In genomic region chr17:27133551-27134141, GRCm38 (mm10) we compare ENCODE assay signal across 8 mouse cellular contexts. TPM values are rescaled to one million over a fixed set of nuclear protein-coding genes. Genes with fewer than 3 reads are reported as not detected.
DNase-seq lines count a peak whose midpoint lies in the region; ATAC-seq and TF ChIP-seq lines count a peak whose summit lies in the region.

TSS of gene Uqcc2 (minus strand) at chr17:27133916.

- H3K9ac ChIP-seq in heart, embryonic 11.5 days (ENCODE audit: low read depth, low read length): peak within 1 kb of the TSS; percentile 88
- H3K9ac ChIP-seq in kidney, embryonic 16.5 days (replicated peaks; ENCODE audit: low read length): peak within 1 kb of the TSS; percentile 80
- peak within 1 kb of the TSS; percentile 88 for H3K9ac ChIP-seq in liver, adult 2 months (ENCODE audit: low read depth, low read length)

- DNase-seq in brain, embryonic 14.5 days (ENCODE audit: low read depth): peak; percentile 99
- DNase-seq in liver, adult 2 months (ENCODE audit: extremely low read depth, low read depth, low spot score): peak; percentile 82
- DNase-seq in splenic B cell, adult 2 months (ENCODE audit: low read depth, low spot score): peak; percentile 99

- TF ChIP-seq POLR2A in brain, embryonic 14.5 days (IDR thresholded peaks at IDR 0.05; ENCODE audit: borderline replicate concordance, extremely low read depth, insufficient read depth, insufficient read length, poor library complexity, severe bottlenecking): peak; percentile 81; the same call in 1 of the 2 replicates
- TF ChIP-seq POLR2A in liver, adult 2 months (IDR thresholded peaks at IDR 0.05; ENCODE audit: extremely low read depth, insufficient read depth, low read length): peak; percentile 47; the same call in 1 of the 2 replicates
- TF ChIP-seq POLR2A in myocyte (IDR thresholded peaks at IDR 0.05; ENCODE audit: insufficient read length, low read depth): peak; percentile 48

- peaks cover 49% of the 10 kb centered on the region for H3K79me2 ChIP-seq in C2C12 (ENCODE audit: control insufficient read depth, insufficient read depth)
- H3K79me2 ChIP-seq in liver, adult 2 months (ENCODE audit: control insufficient read depth, insufficient read depth, low read length): peaks cover 15% of the 10 kb centered on the region
- peaks cover 41% of the 10 kb centered on the region for H3K79me2 ChIP-seq in myocyte (ENCODE audit: control insufficient read depth, insufficient read depth)

- WGBS in heart, embryonic 11.5 days (ENCODE audit: insufficient replicate concordance): under 1% methylated on average over 46 of the region's 46 CpGs
- under 1% methylated on average over 46 of the region's 46 CpGs for WGBS in kidney, embryonic 16.5 days
- under 1% methylated on average over 46 of the region's 46 CpGs for whole genome bisulfite sequencing in liver, adult 2 months

- H3K27ac ChIP-seq in heart, embryonic 11.5 days (ENCODE audit: low read depth, low read length): peak within 1 kb of the TSS; percentile 59
- peak within 1 kb of the TSS; percentile 60 for H3K27ac ChIP-seq in kidney, embryonic 16.5 days (ENCODE audit: low read length)
- H3K27ac ChIP-seq in liver, adult 2 months (replicated peaks; ENCODE audit: insufficient read depth, low read depth, low read length): peak within 1 kb of the TSS; percentile 64

- no peaks in the 10 kb centered on the region for H3K36me3 ChIP-seq in C2C12 (ENCODE audit: control insufficient read depth, insufficient read depth)
- H3K36me3 ChIP-seq in erythroblast, embryonic 14.5 days (ENCODE audit: control insufficient read depth): peaks cover 20% of the 10 kb centered on the region
- no peaks in the 10 kb centered on the region for H3K36me3 ChIP-seq in heart, embryonic 11.5 days (ENCODE audit: control insufficient read depth, insufficient read depth, low read length)
- no peaks in the 10 kb centered on the region for H3K36me3 ChIP-seq in kidney, embryonic 16.5 days (ENCODE audit: insufficient read depth, low read length)
- no peaks in the 10 kb centered on the region for H3K36me3 ChIP-seq in liver, adult 2 months (ENCODE audit: control insufficient read depth, insufficient read depth, low read length)
- H3K36me3 ChIP-seq in myocyte (ENCODE audit: control insufficient read depth, insufficient read depth): peaks cover 3% of the 10 kb centered on the region
- no peaks in the 10 kb centered on the region for H3K36me3 ChIP-seq in splenic B cell, adult 2 months (ENCODE audit: control insufficient read depth, insufficient read depth, low read length, poor library complexity, severe bottlenecking)

- H3K27me3 ChIP-seq in C2C12 (ENCODE audit: control insufficient read depth, insufficient read depth, insufficient read length) (no peaks in the 10 kb centered on the region), myocyte (ENCODE audit: control insufficient read depth, insufficient read depth, insufficient read length) (no peaks in the 10 kb centered on the region)
- H3K27me3 ChIP-seq in erythroblast, embryonic 14.5 days (ENCODE audit: control insufficient read depth): no peaks in the 10 kb centered on the region
- no peaks in the 10 kb centered on the region; the same call in 1 of the 2 replicates for H3K27me3 ChIP-seq in heart, embryonic 11.5 days (ENCODE audit: control insufficient read depth, insufficient read depth, low read length)
- no peaks in the 10 kb centered on the region for H3K27me3 ChIP-seq in kidney, embryonic 16.5 days (ENCODE audit: insufficient read depth, low read length)
- H3K27me3 ChIP-seq in liver, adult 2 months (ENCODE audit: control insufficient read depth, insufficient read depth, low read length): no peaks in the 10 kb centered on the region
- H3K27me3 ChIP-seq in splenic B cell, adult 2 months (ENCODE audit: control insufficient read depth, insufficient read depth, low read length, poor library complexity, severe bottlenecking): no peaks in the 10 kb centered on the region

- peak within 1 kb of the TSS; percentile 76 for H3K4me3 ChIP-seq in C2C12 (ENCODE audit: insufficient read depth, poor library complexity, severe bottlenecking)
- H3K4me3 ChIP-seq in erythroblast, embryonic 14.5 days (replicated peaks): peak within 1 kb of the TSS; percentile 81
- peak within 1 kb of the TSS; percentile 80 for H3K4me3 ChIP-seq in heart, embryonic 11.5 days (ENCODE audit: low read depth, low read length)
- H3K4me3 ChIP-seq in kidney, embryonic 16.5 days (ENCODE audit: low read length): peak within 1 kb of the TSS; percentile 81
- peak within 1 kb of the TSS; percentile 91 for H3K4me3 ChIP-seq in liver, adult 2 months (ENCODE audit: insufficient read depth, low read depth, low read length)
- H3K4me3 ChIP-seq in myocyte: peak within 1 kb of the TSS; percentile 51

- H3K79me3 ChIP-seq in C2C12 (ENCODE audit: low read depth): peaks cover 31% of the 10 kb centered on the region

- H3ac ChIP-seq in C2C12 (ENCODE audit: control insufficient read depth, insufficient read length, low read depth) (peak within 1 kb of the TSS; percentile 83), myocyte (ENCODE audit: control insufficient read depth, insufficient read length) (peak within 1 kb of the TSS; percentile 14)

- peak; percentile 88 for ATAC-seq in heart, embryonic 11.5 days (replicated peaks; ENCODE audit: insufficient number of reproducible peaks, low FRiP score, low TSS enrichment)
- peak; percentile 88 for ATAC-seq in kidney, embryonic 16.5 days (ENCODE audit: low FRiP score, low TSS enrichment)

- H3K4me2 ChIP-seq in heart, embryonic 11.5 days: peak within 1 kb of the TSS; percentile 65
- H3K4me2 ChIP-seq in kidney, embryonic 16.5 days (replicated peaks; ENCODE audit: low read depth, low read length): peak within 1 kb of the TSS; percentile 56
- peak within 1 kb of the TSS; percentile 94 for H3K4me2 ChIP-seq in myocyte (ENCODE audit: low read depth)

- TF ChIP-seq CTCF in C2C12 (IDR thresholded peaks at IDR 0.05; ENCODE audit: control insufficient read depth, insufficient read depth, insufficient read length): peak; percentile 93
- TF ChIP-seq CTCF in brain, embryonic 14.5 days (IDR thresholded peaks at IDR 0.05; ENCODE audit: borderline replicate concordance, extremely low read depth, insufficient read depth, insufficient read length): peak; percentile 48
- TF ChIP-seq CTCF in liver, adult 2 months (IDR thresholded peaks at IDR 0.05; ENCODE audit: low read depth, low read length): peak; percentile 75

- H3K4me1 ChIP-seq in erythroblast, embryonic 14.5 days (ENCODE audit: control insufficient read depth): peaks cover 56% of the 10 kb centered on the region
- peaks cover 11% of the 10 kb centered on the region for H3K4me1 ChIP-seq in heart, embryonic 11.5 days (ENCODE audit: control insufficient read depth, insufficient read depth, low read length)
- H3K4me1 ChIP-seq in kidney, embryonic 16.5 days (ENCODE audit: insufficient read depth, low read length): peaks cover 52% of the 10 kb centered on the region
- H3K4me1 ChIP-seq in liver, adult 2 months (ENCODE audit: control insufficient read depth, insufficient read depth, low read length): peaks cover 6% of the 10 kb centered on the region

- peaks cover 2% of the 10 kb centered on the region; the same call in 1 of the 2 replicates for H3K9me3 ChIP-seq in erythroblast, embryonic 14.5 days (ENCODE audit: control insufficient read depth, low read length)
- no peaks in the 10 kb centered on the region for H3K9me3 ChIP-seq in heart, embryonic 11.5 days (replicated peaks; ENCODE audit: control insufficient read depth, low read length)
- H3K9me3 ChIP-seq in kidney, embryonic 16.5 days (ENCODE audit: low read length): no peaks in the 10 kb centered on the region

TF ChIP-seq in C2C12, 6 proteins besides CTCF, POLR2A, EP300 and RAD21:
- TF ChIP-seq MYOG (IDR thresholded peaks at IDR 0.05; ENCODE audit: control insufficient read depth, extremely low read depth, insufficient read length): no peak
- no peak for TF ChIP-seq CEBPB (IDR thresholded peaks at IDR 0.05; ENCODE audit: low read depth)
- TF ChIP-seq USF1 (IDR thresholded peaks at IDR 0.05; ENCODE audit: low read depth): peak; percentile 17
- TF ChIP-seq MAX (IDR thresholded peaks at IDR 0.05): peak; percentile 99
- no peak for TF ChIP-seq FOSL1 (IDR thresholded peaks at IDR 0.05; ENCODE audit: insufficient read depth, low read length, poor library complexity, severe bottlenecking)
- no peak for TF ChIP-seq MYOD1 (IDR thresholded peaks at IDR 0.05; ENCODE audit: control insufficient read depth, insufficient read length, low read depth)

TF ChIP-seq in myocyte, 11 proteins besides CTCF, POLR2A, EP300 and RAD21:
- TF ChIP-seq POLR2AphosphoS2 (IDR thresholded peaks at IDR 0.05; ENCODE audit: insufficient read length, low read depth) (peak; percentile 14), TCF3 (IDR thresholded peaks at IDR 0.05; ENCODE audit: insufficient read length, low read depth) (no peak), MAX (IDR thresholded peaks at IDR 0.05; ENCODE audit: low read depth) (peak; percentile 59), MYOD1 (IDR thresholded peaks at IDR 0.05; ENCODE audit: control insufficient read depth in 1 of 3, insufficient read length in 2 of 3, low read depth in 2 of 3) (peak in 1 of 3 experiments; percentile 46)

RNA-seq across cellular contexts. Expression of gene Uqcc2, which starts in this region (rescaled TPM):
- polyA plus RNA-seq in C2C12 (2012; fragmentation: generic; extraction: Trizol) (630 TPM), myocyte (2012; fragmentation: generic; extraction: Trizol) (740 TPM)
- polyA plus RNA-seq in brain, embryonic 14.5 days (2012; rRNA removed): 242 and 333 TPM in 2 replicates
- 24.0 and 25.9 TPM in 2 replicates for polyA plus RNA-seq in erythroblast, embryonic 14.5 days (2012)
- polyA plus RNA-seq in heart, embryonic 11.5 days (2014; fragmentation: Nextera tagmentation; extraction: Ambion mirVana): 363 and 374 TPM in 2 replicates
- polyA plus RNA-seq in kidney, embryonic 16.5 days (2015; fragmentation: Nextera tagmentation; extraction: Ambion mirVana): 266 TPM in 2 replicates
- total RNA-seq in liver, adult 2 months (2014; rRNA removed): 115 and 135 TPM in 2 replicates
- 78.9 and 101 TPM in 2 replicates for polyA plus RNA-seq in liver, adult 2 months (2012; rRNA removed)

Comparison
In these comparisons a context has a peak if more than half of its experiments do, and no peak if none do; other contexts are left out.
1. Peak in every context shown above with its lines: DNase-seq, ATAC-seq, H3K4me3 ChIP-seq and H3K27ac ChIP-seq.